Mouse (Mus musculus): Measurements from ENCODE around the gene Sept6.

Gene Sept6

DNA sequence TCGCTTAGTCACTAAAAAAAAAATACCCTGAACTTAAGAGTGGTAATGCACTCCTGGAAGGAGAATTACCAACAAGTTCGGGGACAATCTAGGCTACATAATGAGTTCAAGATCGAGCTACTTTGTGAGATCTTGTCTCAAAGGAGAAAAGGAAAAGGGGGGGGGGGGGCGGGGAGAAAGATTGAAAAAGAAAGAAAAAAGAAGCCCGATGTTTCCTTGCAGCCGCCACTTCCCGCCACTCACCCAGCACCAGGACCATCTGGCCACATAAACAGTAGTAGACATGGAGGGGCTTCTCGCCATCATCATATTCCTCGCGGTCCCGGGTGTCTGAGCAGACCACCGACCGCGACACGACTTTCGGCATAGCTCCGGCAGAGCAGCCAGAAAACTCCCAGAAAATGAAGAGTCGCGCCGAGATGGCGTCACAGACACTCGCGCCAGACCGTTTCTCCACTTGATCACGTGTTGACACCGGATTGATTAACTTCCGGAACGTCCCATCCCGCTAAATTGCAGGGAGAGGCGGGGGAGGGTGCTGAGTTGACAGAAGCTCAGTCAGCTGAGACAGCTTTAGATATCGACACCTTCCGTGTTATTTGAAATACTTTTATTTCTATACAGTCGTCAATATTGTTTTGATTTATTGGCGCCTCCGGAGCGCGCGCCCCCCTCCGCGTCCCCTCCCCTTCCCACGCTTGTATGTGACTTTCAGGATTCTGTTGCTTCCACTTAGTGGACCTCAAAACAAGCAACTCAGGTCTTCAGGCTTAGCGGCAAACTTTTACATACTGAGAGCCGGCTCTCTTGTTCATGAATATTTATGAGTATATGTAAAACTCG is 127.6 kb downstream of the Sept6 start:
- DNase-seq, result peak; percentile 82
